Mouse (Mus musculus) lung, embryonic 14.5 days (tissue): ENCODE measurements around the gene Cavin3. TPM values are rescaled to one million over a fixed set of nuclear protein-coding genes. Genes with fewer than 3 reads are reported as not detected.

Experiments used
- ATAC-seq: fragments of 200-750 bp; cut with Nextera tagmentation; 2 replicates; pipeline ENCODE4 v1.8.0; 2017; ENCODE audit warnings: mild to moderate bottlenecking, moderate TSS enrichment, moderate library complexity; ENCODE audit not compliant: insufficient read depth
- DNase-seq: peaks from one replicate; pipeline ENCODE4 v3.0.0-alpha.2; 2015
- H3K27ac ChIP-seq: fragments of 300-500 bp; sonication (generic); 2 replicates; pipeline ENCODE4 v1.5.1; 2014; ENCODE audit warnings: low read depth, mild to moderate bottlenecking, moderate library complexity
- H3K27me3 ChIP-seq: fragments of 300-500 bp; sonication (generic); 2 replicates; pipeline ENCODE4 v1.6.1; 2014; ENCODE audit warnings: low read length, control low read depth; ENCODE audit not compliant: insufficient read depth
- H3K36me3 ChIP-seq: fragments of 300-500 bp; sonication (generic); 2 replicates; pipeline ENCODE4 v1.6.1; 2014; ENCODE audit warnings: control low read depth; ENCODE audit not compliant: insufficient read depth
- H3K4me1 ChIP-seq: fragments of 300-500 bp; sonication (generic); 2 replicates; pipeline ENCODE4 v1.6.1; 2014; ENCODE audit warnings: antibody characterized with exemption, control low read depth; ENCODE audit not compliant: insufficient read depth
- H3K4me2 ChIP-seq: fragments of 300-500 bp; sonication (generic); 2 replicates; pipeline ENCODE4 v1.6.1; 2014; ENCODE audit warnings: mild to moderate bottlenecking
- H3K4me3 ChIP-seq: fragments of 300-500 bp; sonication (generic); 2 replicates; pipeline ENCODE4 v1.5.1; 2014; ENCODE audit warnings: low read depth, low read length
- H3K9ac ChIP-seq: fragments of 300-500 bp; sonication (generic); 2 replicates; pipeline ENCODE4 v1.6.1; 2014
- H3K9me3 ChIP-seq: fragments of 300-500 bp; sonication (generic); 2 replicates; pipeline ENCODE4 v1.6.1; 2016; ENCODE audit warnings: low read depth, low read length, control low read depth
- CTCF ChIP-seq: IDR thresholded peaks from 2 replicates; pipeline ENCODE4 v1.5.1; 2016; ENCODE audit warnings: antibody characterized with exemption, low read depth
- WGBS: fragments of 180-500 bp; shearing (Covaris S2); extraction: QIAGEN DNeasy Blood & Tissue Kit; methylation state at CpG from one replicate; pipeline ENCODE4 v1.1.7; 2014; 5-methylcytosine and 5-hydroxymethylcytosine counted together
- polyA plus RNA-seq: library from polyadenylated mRNA; unstranded; fragments of >200 nt; fragmentation: Nextera tagmentation; extraction: Ambion mirVana; gene quantifications from 2 replicates; pipeline ENCODE4 v1.2.1, GENCODE M21; 2014

Gene Cavin3
- polyA plus RNA-seq: 96.0 and 96.1 TPM in 2 replicates

DNA sequence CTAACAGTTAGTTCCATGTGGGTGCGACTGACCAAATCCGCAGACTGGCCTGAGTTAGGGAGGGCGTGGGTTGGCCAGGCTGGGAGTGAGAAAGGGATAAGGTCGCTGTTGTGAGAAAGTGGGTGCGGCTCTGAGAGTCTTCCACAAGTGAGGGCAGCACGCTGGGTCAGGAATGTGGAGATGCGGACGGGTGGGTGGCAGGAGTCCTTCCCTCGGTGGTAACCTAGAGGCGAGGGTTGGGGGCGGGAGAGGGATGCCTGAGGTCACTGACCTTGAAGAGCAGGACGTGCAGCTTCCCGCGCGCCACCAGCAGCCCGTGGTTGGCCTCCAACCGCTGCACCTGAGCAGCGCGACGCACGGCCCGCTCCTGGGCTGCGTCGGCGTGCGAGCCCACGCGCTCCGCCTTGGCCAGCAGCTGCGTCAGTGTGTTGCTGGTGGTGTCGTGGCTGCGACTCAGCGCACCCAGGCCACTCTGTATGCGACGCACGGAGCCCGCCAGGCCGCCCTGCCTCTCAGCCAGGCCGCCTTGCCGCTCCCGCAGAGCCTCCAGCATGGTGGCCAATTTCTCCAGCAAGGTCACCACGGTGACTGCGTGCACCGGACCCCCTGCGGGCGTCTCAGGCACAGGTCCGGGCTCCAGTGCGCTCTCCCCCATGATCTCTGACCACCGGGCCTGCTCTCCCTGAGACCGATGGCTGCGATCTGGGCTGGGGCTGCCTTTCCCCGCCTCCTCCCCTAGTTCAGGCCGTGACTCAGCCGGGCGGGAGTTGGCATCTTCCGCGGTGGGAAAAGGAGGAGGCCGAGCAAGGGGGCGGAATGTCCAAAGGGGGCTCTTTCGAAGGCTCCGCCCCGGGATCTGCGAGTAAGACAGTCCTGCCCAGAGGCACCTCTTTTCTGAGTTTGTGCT is at the start of gene Cavin3:
Gene Cavin3 (minus strand): TSS at position 796 of the 907 bp plus-strand sequence.
- H3K27me3 ChIP-seq: no peaks in the 10 kb centered on the region
- no peaks in the 10 kb centered on the region for H3K36me3 ChIP-seq
- H3K27ac ChIP-seq: peak within 1 kb of the TSS; percentile 82
- ATAC-seq: peak; percentile 85
- H3K9me3 ChIP-seq: no peaks in the 10 kb centered on the region
- DNase-seq: peak; percentile 89
- peak within 1 kb of the TSS; percentile 81 for H3K9ac ChIP-seq
- H3K4me1 ChIP-seq: peaks cover 14% of the 10 kb centered on the region; the same call in 1 of the 2 replicates
- WGBS: 2% methylated on average over 62 of the region's 63 CpGs
- peak within 1 kb of the TSS; percentile 86 for H3K4me2 ChIP-seq
- peak within 1 kb of the TSS; percentile 55 for H3K4me3 ChIP-seq
- no peak for TF ChIP-seq CTCF

DNA sequence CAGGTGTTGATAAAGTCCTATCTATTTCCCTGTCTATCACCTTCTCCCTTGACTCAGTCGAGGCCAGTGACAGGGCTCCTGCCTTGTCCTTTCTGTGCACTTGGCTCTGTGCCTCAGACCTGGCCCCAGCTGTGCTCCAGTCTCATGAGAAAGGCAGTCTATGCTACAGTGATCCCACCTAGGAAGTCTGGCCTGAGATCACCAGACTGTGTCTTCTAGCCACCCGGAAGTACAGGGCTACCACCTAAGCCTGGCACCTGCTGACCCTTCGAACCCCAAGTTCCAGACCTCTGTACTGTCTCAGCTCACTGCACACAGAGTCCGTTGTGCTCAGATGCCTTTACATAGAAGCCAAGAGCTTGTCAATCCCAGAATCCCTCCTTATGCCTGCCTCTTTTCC is 46.0 kb upstream of the Cavin3 start:
- ATAC-seq (no peak), DNase-seq (no peak)
- Histone ChIP-seq H3K4me3 (no peak overlapping the region), H3K9ac (no peak overlapping the region), H3K4me2 (no peak overlapping the region), H3K27me3 (no peaks in the 10 kb centered on the region), H3K36me3 (no peaks in the 10 kb centered on the region), H3K4me1 (no peaks in the 10 kb centered on the region), H3K9me3 (no peaks in the 10 kb centered on the region), H3K27ac (no peak overlapping the region)
- TF ChIP-seq CTCF: no peak
- WGBS: 71% methylated on average over 4 of the region's 4 CpGs

DNA sequence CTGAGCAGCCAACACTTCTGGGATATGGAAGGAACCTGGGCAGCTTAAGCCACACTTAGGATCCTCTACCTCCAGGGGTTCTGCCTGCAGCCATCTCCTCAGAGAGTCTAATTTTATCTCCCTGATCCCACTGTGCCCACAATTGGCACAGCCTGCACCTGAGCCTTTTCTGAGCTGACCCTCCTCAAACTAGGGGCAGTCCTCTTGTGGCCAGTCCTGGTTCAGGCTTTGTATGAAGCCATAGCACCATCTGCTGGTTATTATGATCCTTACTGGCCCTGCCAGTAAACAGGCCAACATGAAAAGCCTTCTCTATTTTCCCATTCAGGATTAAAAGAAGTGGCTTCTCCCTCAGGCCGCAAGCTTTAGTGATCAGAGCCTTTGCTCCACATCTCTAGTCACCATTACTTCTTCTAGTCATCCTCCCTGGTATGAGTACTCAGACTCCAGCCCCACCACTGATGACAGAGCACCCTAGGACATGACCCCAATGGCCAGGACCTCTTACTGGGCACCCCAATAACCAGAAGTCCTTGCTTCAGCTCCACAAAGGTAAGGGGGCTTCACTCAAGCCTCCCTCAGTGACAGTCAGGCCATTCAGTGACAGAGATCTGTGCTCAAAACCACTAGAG is 45.3 kb upstream of the Cavin3 start:
- H3K4me1 ChIP-seq: no peaks in the 10 kb centered on the region
- no peak overlapping the region for H3K4me2 ChIP-seq
- H3K36me3 ChIP-seq: no peaks in the 10 kb centered on the region
- H3K4me3 ChIP-seq: no peak overlapping the region
- WGBS: 43% methylated on average over 1 of the region's 1 CpGs
- no peaks in the 10 kb centered on the region for H3K27me3 ChIP-seq
- peak; percentile 77 for DNase-seq
- no peak overlapping the region for H3K9ac ChIP-seq
- ATAC-seq: peak; percentile 56; the same call in 1 of the 2 replicates
- H3K27ac ChIP-seq: no peak overlapping the region
- H3K9me3 ChIP-seq: no peaks in the 10 kb centered on the region
- peak; percentile 71 for TF ChIP-seq CTCF

DNA sequence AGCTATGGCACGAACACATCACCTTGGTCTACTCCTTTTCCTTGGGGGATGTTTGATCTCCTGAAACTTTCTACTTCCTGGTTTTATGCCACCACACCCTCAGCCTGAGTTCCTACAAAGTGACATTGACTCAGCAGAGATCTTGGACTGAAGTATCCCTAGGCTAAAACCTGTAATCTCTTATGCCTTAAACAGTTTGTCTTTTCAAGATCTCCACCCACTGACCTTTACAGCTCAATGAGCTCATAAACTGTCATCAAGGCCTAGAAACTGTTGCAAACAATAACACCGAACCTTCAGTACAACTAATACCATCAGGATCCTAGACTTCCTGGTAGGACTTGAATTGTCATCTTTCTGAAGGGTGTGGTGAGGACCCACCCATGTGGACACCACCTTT is 42.1 kb upstream of the Cavin3 start:
- Histone ChIP-seq H3K9ac (no peak overlapping the region), H3K27me3 (no peaks in the 10 kb centered on the region), H3K9me3 (no peaks in the 10 kb centered on the region), H3K4me2 (no peak overlapping the region), H3K27ac (no peak overlapping the region), H3K4me1 (no peaks in the 10 kb centered on the region), H3K36me3 (no peaks in the 10 kb centered on the region), H3K4me3 (no peak overlapping the region)
- TF ChIP-seq CTCF: no peak
- no peak for ATAC-seq
- DNase-seq: no peak
- WGBS: 81% methylated on average over 2 of the region's 2 CpGs

DNA sequence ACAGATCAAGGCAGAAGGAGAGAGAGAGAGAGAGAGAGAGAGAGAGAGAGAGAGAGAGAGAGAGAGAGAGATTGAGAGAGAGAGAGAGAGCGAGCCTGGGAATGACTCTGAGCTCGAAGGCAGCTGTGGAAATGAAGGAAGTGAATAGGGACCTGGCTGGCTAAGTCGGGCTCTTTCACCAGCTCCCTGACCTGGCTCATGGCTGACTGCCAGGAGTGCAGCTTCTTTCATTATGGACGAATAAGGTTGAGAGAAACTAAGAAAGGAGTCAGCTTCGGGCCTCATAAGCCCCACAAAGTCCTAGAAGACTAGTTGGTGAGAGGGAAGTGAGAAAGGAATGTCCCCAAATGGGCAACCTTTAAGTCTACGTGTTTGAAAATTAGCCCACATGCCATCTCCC is 38.1 kb upstream of the Cavin3 start:
- Histone ChIP-seq H3K9ac (no peak overlapping the region), H3K4me2 (no peak overlapping the region), H3K27ac (no peak overlapping the region), H3K4me1 (no peaks in the 10 kb centered on the region), H3K36me3 (no peaks in the 10 kb centered on the region), H3K27me3 (no peaks in the 10 kb centered on the region), H3K4me3 (no peak overlapping the region), H3K9me3 (no peaks in the 10 kb centered on the region)
- WGBS: 32% methylated on average over 6 of the region's 6 CpGs
- no peak for TF ChIP-seq CTCF
- DNase-seq: peak; percentile 37
- ATAC-seq: no peak

DNA sequence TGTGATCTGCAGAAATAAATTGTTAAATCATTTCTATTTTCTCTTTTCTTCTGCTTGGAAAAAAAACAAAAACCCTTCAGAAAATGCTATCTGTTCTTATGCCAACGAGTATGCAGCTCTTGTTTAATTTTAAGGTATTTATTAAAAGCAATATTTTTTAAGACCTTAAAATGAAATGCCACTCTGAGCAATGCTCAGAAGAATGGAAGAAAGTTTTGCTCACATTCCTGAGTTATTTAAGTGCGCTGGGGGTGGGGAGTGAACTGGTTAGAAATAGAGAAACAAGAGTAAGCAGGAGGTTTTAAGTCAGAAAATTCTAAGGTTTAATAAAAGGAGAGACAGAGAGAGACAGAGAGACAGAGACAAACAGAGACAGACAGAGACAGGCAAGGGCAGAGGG is 37.7 kb upstream of the Cavin3 start:
- 68% methylated on average over 2 of the region's 2 CpGs for WGBS
- no peak overlapping the region for H3K9ac ChIP-seq
- no peaks in the 10 kb centered on the region for H3K4me1 ChIP-seq
- no peaks in the 10 kb centered on the region for H3K27me3 ChIP-seq
- no peak overlapping the region for H3K27ac ChIP-seq
- H3K4me2 ChIP-seq: no peak overlapping the region
- ATAC-seq (no peak), DNase-seq (no peak)
- TF ChIP-seq CTCF: no peak
- H3K4me3 ChIP-seq: no peak overlapping the region
- H3K36me3 ChIP-seq: no peaks in the 10 kb centered on the region
- no peaks in the 10 kb centered on the region for H3K9me3 ChIP-seq

DNA sequence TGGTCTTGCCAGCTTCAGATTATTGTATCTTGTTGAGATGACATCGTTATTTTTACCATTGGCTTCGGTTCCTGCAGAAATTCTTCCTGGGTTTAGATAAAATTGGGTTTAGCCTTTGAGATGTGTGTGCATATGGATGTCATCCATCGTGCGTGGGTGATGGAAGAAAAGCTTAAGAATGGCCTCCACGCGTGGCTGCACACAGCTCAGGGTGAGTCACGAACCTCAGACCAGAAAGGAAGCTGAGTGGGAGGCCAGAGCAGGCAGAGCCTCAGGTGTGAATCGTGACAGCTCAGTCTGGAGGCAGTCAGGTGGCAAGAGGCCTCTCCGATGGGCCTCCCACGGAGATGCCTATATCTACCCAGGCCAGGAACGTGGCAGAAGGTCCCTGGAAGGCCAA is 37.2 kb upstream of the Cavin3 start:
- H3K27ac ChIP-seq: no peak overlapping the region
- no peak overlapping the region for H3K4me3 ChIP-seq
- no peak for TF ChIP-seq CTCF
- H3K27me3 ChIP-seq: no peaks in the 10 kb centered on the region
- H3K9me3 ChIP-seq: no peaks in the 10 kb centered on the region
- ATAC-seq (no peak), DNase-seq (no peak)
- no peaks in the 10 kb centered on the region for H3K36me3 ChIP-seq
- no peaks in the 10 kb centered on the region for H3K4me1 ChIP-seq
- H3K4me2 ChIP-seq: no peak overlapping the region
- WGBS: 67% methylated on average over 11 of the region's 11 CpGs
- H3K9ac ChIP-seq: no peak overlapping the region
